Mouse (Mus musculus) WW6 (cell line): ENCODE data around the gene Selenoi.

Experiments
- DNase-seq: peaks from one replicate; pipeline ENCODE4 v3.0.0-alpha.2; 2013; ENCODE audit warnings: low read depth, low spot score

The Selenoi gene

GRCm38 (mm10) chr5:30235641-30236126, 3.3 kb downstream of the Selenoi start:
- DNase-seq: no peak

GRCm38 (mm10) chr5:30238533-30238932, 6.2 kb downstream of the Selenoi start:
- DNase-seq: no peak

- no peak for DNase-seq
These were observed 8.2 kb downstream of the Selenoi start for GRCm38 (mm10) chr5:30240552-30240951.

GRCm38 (mm10) chr5:30242410-30242809, 10.0 kb downstream of the Selenoi start:
- DNase-seq: no peak

GRCm38 (mm10) chr5:30243741-30244140, 11.4 kb downstream of the Selenoi start:
- no peak for DNase-seq

GRCm38 (mm10) chr5:30245861-30246416, 13.6 kb downstream of the Selenoi start:
- DNase-seq: no peak

- no peak for DNase-seq
These were observed 15.3 kb downstream of the Selenoi start for GRCm38 (mm10) chr5:30247666-30248065.

GRCm38 (mm10) chr5:30255567-30256354, 23.4 kb downstream of the Selenoi start:
- no peak for DNase-seq

- no peak for DNase-seq
These were observed 26.4 kb downstream of the Selenoi start for GRCm38 (mm10) chr5:30258776-30259175.

- no peak for DNase-seq
These were observed 38.3 kb downstream of the Selenoi start for GRCm38 (mm10) chr5:30270571-30271190.

GRCm38 (mm10) chr5:30271599-30272281, 39.4 kb downstream of the Selenoi start:
- DNase-seq: no peak

GRCm38 (mm10) chr5:30276361-30276760, 44.0 kb downstream of the Selenoi start:
- DNase-seq: no peak

GRCm38 (mm10) chr5:30278952-30279351, 46.6 kb downstream of the Selenoi start:
- no peak for DNase-seq

GRCm38 (mm10) chr5:30279446-30279845, 47.1 kb downstream of the Selenoi start:
- DNase-seq: no peak

GRCm38 (mm10) chr5:30280864-30281263, 48.5 kb downstream of the Selenoi start:
- DNase-seq: no peak

- peak; percentile 24 for DNase-seq
These were observed 48.9 kb downstream of the Selenoi start, which contains the start of gene Drc1 for GRCm38 (mm10) chr5:30281291-30281732. Drc1 (plus strand) TSS chr5:30281388.

GRCm38 (mm10) chr5:30285944-30286799, 53.8 kb downstream of the Selenoi start:
- DNase-seq: no peak

GRCm38 (mm10) chr5:30287106-30287882, 54.9 kb downstream of the Selenoi start:
- no peak for DNase-seq
